ENCODE assay signal across 20 mouse cellular contexts in the genomic region with DNA sequence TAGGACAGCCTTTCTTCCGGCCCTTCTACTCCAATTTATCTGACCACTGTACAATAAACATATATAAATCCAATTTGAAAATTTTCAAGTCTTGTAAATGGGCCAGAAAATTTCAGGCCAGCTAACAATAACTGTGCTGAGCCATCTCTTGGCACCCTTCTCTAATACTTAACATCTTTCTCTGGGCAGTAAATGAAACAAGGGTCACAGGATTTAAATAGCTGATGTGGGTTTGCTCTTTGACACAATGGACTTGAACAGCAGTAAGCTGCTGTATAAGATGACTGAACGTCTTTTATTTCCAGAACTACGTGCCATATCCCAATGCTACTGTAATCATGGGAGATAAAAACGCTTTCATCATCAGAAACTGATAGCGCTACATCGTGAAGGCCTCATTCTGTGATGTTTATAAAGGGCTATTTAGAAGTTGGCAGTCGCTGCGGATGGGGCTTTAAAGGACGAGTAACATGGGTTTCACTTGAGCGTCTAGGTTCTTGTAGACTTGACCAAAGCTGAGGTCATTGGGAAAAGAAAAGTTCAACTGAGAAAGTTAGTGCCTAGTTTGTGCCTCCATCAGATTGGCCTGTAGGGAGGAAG. TPM values are rescaled to one million over a fixed set of nuclear protein-coding genes. Genes with fewer than 3 reads are reported as not detected.
DNase-seq lines count a peak whose midpoint lies in the region; ATAC-seq and TF ChIP-seq lines count a peak whose summit lies in the region.
"Had no signal": no experiment of that assay in that cellular context is flagged by ENCODE, and none has a peak within 500 bp of the region (broad histone marks: within the 10 kb centered on the region; RNA-seq: fewer than 3 reads in every experiment).

No protein-coding gene starts in this region.

- WGBS in heart, adult 2 months = 68% methylated on average over 10 of the region's 10 CpGs
- 67% methylated on average over 10 of the region's 10 CpGs for WGBS in heart, embryonic 11.5 days (ENCODE audit: insufficient replicate concordance)
- WGBS in kidney, postnatal 0 days = 77% methylated on average over 10 of the region's 10 CpGs
- 53% methylated on average over 10 of the region's 10 CpGs for WGBS in lung, embryonic 16.5 days
- WGBS in stomach, embryonic 16.5 days = 62% methylated on average over 10 of the region's 10 CpGs

- H3K79me2 ChIP-seq in heart, adult 2 months (replicated peaks; ENCODE audit: control insufficient read depth, insufficient read depth, low read length) = no peaks in the 10 kb centered on the region

- no peak overlapping the region for H3K4me2 ChIP-seq in heart, embryonic 11.5 days
- no peak overlapping the region for H3K4me2 ChIP-seq in kidney, postnatal 0 days (ENCODE audit: low read length)
- H3K4me2 ChIP-seq in lung, embryonic 16.5 days (ENCODE audit: low read depth, low read length) = no peak overlapping the region
- no peak overlapping the region for H3K4me2 ChIP-seq in stomach, embryonic 16.5 days (ENCODE audit: low read depth, low read length)
- H3K4me2 ChIP-seq: forebrain, embryonic 13.5 days; hindbrain, embryonic 15.5 days had no signal

- H3K9me3 ChIP-seq in heart, embryonic 11.5 days (replicated peaks; ENCODE audit: control insufficient read depth, low read length) = no peaks in the 10 kb centered on the region
- H3K9me3 ChIP-seq in kidney, postnatal 0 days (replicated peaks; ENCODE audit: low read length) = no peaks in the 10 kb centered on the region
- H3K9me3 ChIP-seq in lung, embryonic 16.5 days (ENCODE audit: control insufficient read depth, low read length) = no peaks in the 10 kb centered on the region
- H3K9me3 ChIP-seq in stomach, embryonic 16.5 days (replicated peaks; ENCODE audit: control insufficient read depth, low read length) = no peaks in the 10 kb centered on the region
- H3K9me3 ChIP-seq: embryonic facial prominence, embryonic 10.5 days; forebrain, embryonic 13.5 days; heart, embryonic 10.5 days; hindbrain, embryonic 15.5 days had no signal

- intact Hi-C loops in heart, adult 2 months (cut with DNase I) = no loop called here

- H3K4me1 ChIP-seq in heart, adult 2 months (ENCODE audit: control insufficient read depth, insufficient read depth, low read length) = peaks cover 5% of the 10 kb centered on the region
- no peaks in the 10 kb centered on the region for H3K4me1 ChIP-seq in heart, embryonic 11.5 days (ENCODE audit: control insufficient read depth, insufficient read depth, low read length)
- H3K4me1 ChIP-seq in kidney, postnatal 0 days (replicated peaks; ENCODE audit: insufficient read depth, low read length) = peaks cover 2% of the 10 kb centered on the region; the same call in 1 of the 2 replicates
- peaks cover 23% of the 10 kb centered on the region for H3K4me1 ChIP-seq in lung, embryonic 16.5 days (replicated peaks; ENCODE audit: control insufficient read depth, insufficient read depth, low read length)
- peaks cover 9% of the 10 kb centered on the region for H3K4me1 ChIP-seq in stomach, embryonic 16.5 days (ENCODE audit: control insufficient read depth, insufficient read depth, low read length)
- H3K4me1 ChIP-seq: forebrain, embryonic 13.5 days; heart, embryonic 10.5 days; hindbrain, embryonic 15.5 days had no signal

- TF ChIP-seq CTCF in heart, adult 2 months (IDR thresholded peaks at IDR 0.05) = no peak
- TF ChIP-seq CTCF in kidney, postnatal 0 days (IDR thresholded peaks at IDR 0.05; ENCODE audit: low read depth) = no peak

- no peak overlapping the region for H3K9ac ChIP-seq in heart, adult 2 months (ENCODE audit: low read depth, low read length)
- no peak overlapping the region for H3K9ac ChIP-seq in heart, embryonic 11.5 days (ENCODE audit: low read depth, low read length)
- no peak overlapping the region for H3K9ac ChIP-seq in kidney, postnatal 0 days (ENCODE audit: low read depth, low read length)
- no peak overlapping the region for H3K9ac ChIP-seq in lung, embryonic 16.5 days (ENCODE audit: low read length)
- no peak overlapping the region for H3K9ac ChIP-seq in stomach, embryonic 16.5 days (ENCODE audit: low read length)
- H3K9ac ChIP-seq: forebrain, embryonic 13.5 days; forebrain, postnatal 0 days; hindbrain, embryonic 15.5 days had no signal

- TF ChIP-seq EP300 in heart, adult 2 months (IDR thresholded peaks at IDR 0.05; ENCODE audit: insufficient read depth, low read depth, low read length) = no peak

- ATAC-seq in heart, embryonic 11.5 days (replicated peaks; ENCODE audit: insufficient number of reproducible peaks, low FRiP score, low TSS enrichment) = no peak
- ATAC-seq in kidney, postnatal 0 days (replicated peaks; ENCODE audit: low FRiP score, low read depth) = no peak
- peak; percentile 46 for ATAC-seq in lung, embryonic 16.5 days (ENCODE audit: low read depth)
- ATAC-seq in stomach, embryonic 16.5 days (ENCODE audit: insufficient read depth, low FRiP score) = no peak
- ATAC-seq: forebrain, embryonic 13.5 days; forebrain, postnatal 0 days had no signal

- peak overlapping the region; percentile 2; the same call in 1 of the 2 replicates for H3K27ac ChIP-seq in heart, adult 2 months
- no peak overlapping the region for H3K27ac ChIP-seq in heart, embryonic 11.5 days (ENCODE audit: low read depth, low read length)
- H3K27ac ChIP-seq in kidney, postnatal 0 days = peak overlapping the region; percentile 1; the same call in 1 of the 2 replicates
- H3K27ac ChIP-seq in lung, embryonic 16.5 days (ENCODE audit: low read length) = peak overlapping the region; percentile 34; the same call in 1 of the 2 replicates
- H3K27ac ChIP-seq in stomach, embryonic 16.5 days (ENCODE audit: low read length) = peak overlapping the region; percentile 35; the same call in 1 of the 2 replicates
- H3K27ac ChIP-seq: embryonic facial prominence, embryonic 10.5 days; forebrain, embryonic 13.5 days; heart, embryonic 10.5 days; hindbrain, embryonic 15.5 days had no signal

- H3K27me3 ChIP-seq in heart, adult 2 months (ENCODE audit: control insufficient read depth, insufficient read depth, low read length) = no peaks in the 10 kb centered on the region
- H3K27me3 ChIP-seq in heart, embryonic 11.5 days (ENCODE audit: control insufficient read depth, insufficient read depth, low read length) = no peaks in the 10 kb centered on the region
- H3K27me3 ChIP-seq in kidney, postnatal 0 days (ENCODE audit: insufficient read depth, low read length) = no peaks in the 10 kb centered on the region
- H3K27me3 ChIP-seq in lung, embryonic 16.5 days (ENCODE audit: control insufficient read depth, insufficient read depth, low read depth, low read length) = no peaks in the 10 kb centered on the region
- no peaks in the 10 kb centered on the region for H3K27me3 ChIP-seq in stomach, embryonic 16.5 days (ENCODE audit: control insufficient read depth, insufficient read depth, low read length)
- H3K27me3 ChIP-seq: forebrain, embryonic 13.5 days; hindbrain, embryonic 15.5 days had no signal

- H3K36me3 ChIP-seq in heart, adult 2 months (ENCODE audit: control insufficient read depth, insufficient read depth, low read length) = no peaks in the 10 kb centered on the region; the same call in 1 of the 2 replicates
- no peaks in the 10 kb centered on the region for H3K36me3 ChIP-seq in heart, embryonic 11.5 days (ENCODE audit: control insufficient read depth, insufficient read depth, low read length)
- no peaks in the 10 kb centered on the region for H3K36me3 ChIP-seq in kidney, postnatal 0 days (ENCODE audit: insufficient read depth, low read length)
- no peaks in the 10 kb centered on the region for H3K36me3 ChIP-seq in lung, embryonic 16.5 days (ENCODE audit: control insufficient read depth, insufficient read depth, low read length)
- no peaks in the 10 kb centered on the region for H3K36me3 ChIP-seq in stomach, embryonic 16.5 days (ENCODE audit: control insufficient read depth, insufficient read depth, low read length)
- H3K36me3 ChIP-seq: embryonic facial prominence, embryonic 10.5 days; heart, embryonic 10.5 days; hindbrain, embryonic 15.5 days had no signal

- no peak overlapping the region for H3K4me3 ChIP-seq in heart, adult 2 months
- no peak overlapping the region for H3K4me3 ChIP-seq in heart, embryonic 11.5 days (ENCODE audit: low read depth, low read length)
- H3K4me3 ChIP-seq in kidney, postnatal 0 days (replicated peaks; ENCODE audit: low read depth, low read length) = no peak overlapping the region
- no peak overlapping the region for H3K4me3 ChIP-seq in lung, embryonic 16.5 days (ENCODE audit: low read length)
- no peak overlapping the region for H3K4me3 ChIP-seq in stomach, embryonic 16.5 days (replicated peaks; ENCODE audit: low read length)
- H3K4me3 ChIP-seq: embryonic facial prominence, embryonic 10.5 days; forebrain, embryonic 13.5 days; heart, embryonic 10.5 days; hindbrain, embryonic 15.5 days had no signal

- no peak for TF ChIP-seq POLR2A in heart, adult 2 months (IDR thresholded peaks at IDR 0.05; ENCODE audit: insufficient read depth, low read depth, low read length)

- DNase-seq in heart, adult 2 months = no peak
- no peak for DNase-seq in kidney, postnatal 0 days (ENCODE audit: low spot score)
- DNase-seq in kidney, adult 9 months = no peak
- DNase-seq in lung, postnatal 14 days = no peak
- DNase-seq in right cerebral cortex, adult 18-20 months = no peak
- DNase-seq: adrenal gland, postnatal 25 days; cerebellum, adult 2 months; cerebellum, postnatal 10 days; forebrain, postnatal 0 days; gastrocnemius, postnatal 14 days; heart, postnatal 36 days had no signal

RNA-seq across cellular contexts. Expression of a gene that starts 30.8 kb away (rescaled TPM):
- 10 to 100 TPM; 21.5 to 23.6 TPM for total RNA-seq in heart, adult 2 months (2021)
- polyA plus RNA-seq in heart, adult 2 months (2012; rRNA removed) = 32.4 and 46.9 TPM in 2 replicates
- polyA plus RNA-seq in heart, embryonic 11.5 days (2014; fragmentation: Nextera tagmentation; extraction: Ambion mirVana) = 2.2 and 3.0 TPM in 2 replicates
- 31.1 and 35.9 TPM in 2 replicates for polyA plus RNA-seq in kidney, postnatal 0 days (2015; fragmentation: Nextera tagmentation; extraction: Ambion mirVana)
- 17.8 and 18.8 TPM in 2 replicates for polyA plus RNA-seq in lung, embryonic 16.5 days (2015; fragmentation: Nextera tagmentation; extraction: Ambion mirVana)
- polyA plus RNA-seq in stomach, embryonic 16.5 days (2015; fragmentation: Nextera tagmentation; extraction: Ambion mirVana) = 51.8 and 57.9 TPM in 2 replicates
- total RNA-seq: MEL had no signal
- polyA plus RNA-seq: C2C12 had no signal

RNA-seq across cellular contexts. Expression of a gene that starts 32.9 kb away (rescaled TPM):
- 1,000 to 10,000 TPM; 2,754 to 3,232 TPM for total RNA-seq in heart, adult 2 months (2021)
- polyA plus RNA-seq in heart, adult 2 months (2012; rRNA removed) = 2,197 and 2,972 TPM in 2 replicates
- polyA plus RNA-seq in heart, embryonic 11.5 days (2014; fragmentation: Nextera tagmentation; extraction: Ambion mirVana) = 651 and 686 TPM in 2 replicates
- 1,564 and 1,601 TPM in 2 replicates for polyA plus RNA-seq in kidney, postnatal 0 days (2015; fragmentation: Nextera tagmentation; extraction: Ambion mirVana)
- polyA plus RNA-seq in lung, embryonic 16.5 days (2015; fragmentation: Nextera tagmentation; extraction: Ambion mirVana) = 226 and 231 TPM in 2 replicates
- polyA plus RNA-seq in stomach, embryonic 16.5 days (2015; fragmentation: Nextera tagmentation; extraction: Ambion mirVana) = 156 and 159 TPM in 2 replicates
- total RNA-seq: MEL had no signal
